Mouse (Mus musculus): ENCODE measurements around the gene Lrrc4. TPM values are rescaled to one million over a fixed set of nuclear protein-coding genes. Genes with fewer than 3 reads are reported as not detected.

Lrrc4 gene
- total RNA-seq, 2 experiments from 2014 or later = 6.4 to 7.0 TPM

DNA sequence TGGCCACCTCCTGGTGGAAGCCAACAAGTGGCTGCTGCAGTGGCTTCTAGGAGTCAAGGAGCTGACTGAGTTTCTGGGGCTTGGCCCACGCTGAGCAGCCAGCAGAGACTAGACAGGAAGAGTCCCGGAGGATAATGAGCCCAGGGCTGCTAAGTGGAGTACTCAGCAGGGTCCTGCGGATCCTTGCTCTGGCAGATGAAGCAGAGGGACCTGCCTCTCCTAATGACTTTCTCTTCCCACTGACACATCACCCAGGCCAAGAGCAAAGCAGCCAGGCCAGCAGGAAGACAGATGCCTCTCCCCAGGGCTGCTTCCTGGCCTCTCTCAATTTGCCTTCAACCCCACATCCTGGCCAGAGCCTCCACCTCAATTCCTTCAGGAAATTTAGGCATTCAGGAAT is 23.9 kb upstream of the Lrrc4 start:
- no peak for DNase-seq (ENCODE audit: low spot score in 2 of 2)

DNA sequence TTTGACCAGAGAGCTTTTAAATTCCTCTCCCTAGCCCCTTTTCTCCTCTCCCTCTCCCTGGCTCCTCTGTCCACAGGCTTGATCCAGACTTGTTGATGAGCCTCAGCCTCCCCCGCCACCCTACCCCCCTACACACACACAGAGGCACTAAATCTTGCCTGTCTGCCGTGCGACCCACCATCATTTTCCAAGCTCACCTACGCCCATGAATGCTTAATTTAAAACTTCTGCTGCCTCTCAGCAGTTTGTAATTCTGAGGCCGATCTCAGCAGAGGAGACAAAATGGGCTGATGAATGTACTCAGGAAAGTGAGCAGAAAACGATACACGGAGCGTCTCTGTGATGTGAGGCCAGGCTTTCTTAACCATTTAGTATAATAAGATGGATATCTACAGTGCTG is 23.1 kb upstream of the Lrrc4 start:
- no peak for DNase-seq (ENCODE audit: low spot score in 2 of 2)

DNA sequence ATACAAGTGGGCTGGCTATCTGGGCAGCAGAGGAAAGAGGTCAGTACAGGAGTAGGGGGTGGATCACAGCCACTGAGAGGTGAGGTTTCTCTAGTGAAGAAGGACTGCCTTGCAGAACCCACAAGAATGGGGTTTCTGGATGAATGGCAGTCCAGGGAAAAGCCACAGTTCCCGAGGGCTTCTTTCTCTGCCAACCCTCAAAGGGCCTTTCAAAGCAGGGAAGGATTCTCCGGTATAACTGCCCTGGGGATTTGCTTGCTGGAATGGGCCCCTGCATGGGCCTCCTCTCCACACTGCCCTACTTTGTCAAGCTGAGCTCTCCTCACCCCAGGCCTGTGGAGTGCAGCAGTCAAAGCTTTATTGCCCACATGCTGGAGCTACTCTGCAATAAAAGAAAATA is 22.1 kb upstream of the Lrrc4 start:
- no peak for DNase-seq (ENCODE audit: low spot score in 2 of 2)

DNA sequence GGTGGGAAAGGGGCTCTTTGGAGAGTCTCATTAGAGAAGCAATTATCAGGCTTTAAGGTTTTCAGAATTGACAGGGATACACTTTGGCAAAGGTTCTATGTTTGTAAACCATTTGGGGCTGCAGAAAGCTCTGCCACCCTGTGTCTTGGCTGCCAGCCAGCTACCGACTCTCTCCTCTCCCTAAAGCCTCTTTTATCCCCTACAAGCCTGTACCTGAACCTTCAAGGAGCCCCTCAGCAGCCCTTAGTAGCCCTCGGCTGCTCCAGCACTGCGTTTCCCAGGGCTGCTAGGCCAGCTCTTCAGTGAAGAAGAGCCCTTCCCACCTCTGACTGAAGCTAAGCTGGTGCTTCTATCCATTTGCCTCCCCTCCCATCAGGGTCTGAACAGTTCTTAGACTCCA is 21.6 kb upstream of the Lrrc4 start:
- no peak for DNase-seq (ENCODE audit: low spot score in 2 of 2)

DNA sequence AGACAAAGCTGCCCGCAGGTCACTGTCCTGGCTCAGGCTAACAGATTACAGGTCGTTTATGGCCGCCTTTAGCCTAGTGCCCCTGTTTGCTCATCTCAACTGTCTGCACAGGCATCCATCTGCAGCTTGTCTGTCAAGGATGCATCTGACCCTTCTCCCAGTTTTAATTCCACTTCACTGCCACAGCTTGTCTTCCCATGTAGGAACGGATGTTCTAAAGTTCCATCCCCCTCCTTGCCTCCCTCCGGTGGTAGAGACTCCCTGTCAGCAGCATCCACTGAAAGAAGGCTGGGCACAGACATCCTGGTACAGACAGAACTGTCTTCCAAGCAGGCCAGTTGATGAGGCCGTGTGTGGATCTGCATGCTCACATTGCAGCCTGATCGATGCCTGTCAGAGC is 20.8 kb upstream of the Lrrc4 start:
- DNase-seq (ENCODE audit: low spot score in 2 of 2) = no peak

DNA sequence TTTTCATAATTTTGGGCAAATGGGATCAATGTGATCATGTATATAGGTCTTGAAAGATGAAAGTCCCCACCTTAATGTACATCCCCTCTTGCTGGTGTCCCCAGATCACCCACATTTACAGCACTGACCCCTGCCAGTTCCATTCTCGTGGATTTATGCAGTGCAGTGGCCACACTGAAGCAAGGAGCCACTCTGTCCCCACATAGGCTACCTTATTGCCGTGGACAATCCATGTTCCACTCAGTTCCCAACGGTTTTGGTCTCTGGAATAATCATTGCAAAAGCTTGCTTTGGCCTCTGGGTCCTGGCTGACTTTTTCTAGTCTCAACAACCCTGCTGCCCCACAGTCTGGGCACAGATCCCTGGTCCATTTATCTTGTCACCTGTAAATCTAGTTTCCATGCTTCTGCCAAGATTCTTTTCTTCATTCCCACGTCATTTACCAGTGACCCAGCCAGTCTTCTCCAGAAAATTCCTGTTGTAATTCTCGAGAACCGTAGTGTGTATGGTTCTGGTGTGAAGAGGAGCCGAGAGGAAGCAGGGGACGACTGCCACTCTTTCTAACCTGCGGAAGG is 18.9 kb upstream of the Lrrc4 start:
- DNase-seq (ENCODE audit: low spot score in 2 of 2) = no peak

DNA sequence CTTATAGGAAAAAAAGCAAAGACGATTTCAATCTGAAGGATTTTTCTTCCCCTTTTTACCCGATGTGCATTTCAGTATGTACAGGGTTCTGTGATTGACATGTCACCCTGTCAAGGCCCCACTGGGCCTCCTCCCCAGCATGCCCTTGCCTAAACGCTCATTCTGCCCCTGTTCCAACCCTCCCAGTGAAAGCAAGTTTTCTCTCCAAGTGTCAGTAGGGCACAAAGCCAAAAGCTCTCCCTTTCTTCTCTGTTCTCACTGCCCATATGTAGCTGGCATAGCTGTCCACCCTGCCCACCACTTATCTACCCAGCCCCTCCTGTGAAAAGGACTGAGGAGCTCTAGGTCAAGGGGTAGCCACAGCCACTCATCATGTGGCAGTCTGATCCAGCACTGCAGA is 17.8 kb upstream of the Lrrc4 start:
- DNase-seq (ENCODE audit: low spot score in 2 of 2) = no peak

DNA sequence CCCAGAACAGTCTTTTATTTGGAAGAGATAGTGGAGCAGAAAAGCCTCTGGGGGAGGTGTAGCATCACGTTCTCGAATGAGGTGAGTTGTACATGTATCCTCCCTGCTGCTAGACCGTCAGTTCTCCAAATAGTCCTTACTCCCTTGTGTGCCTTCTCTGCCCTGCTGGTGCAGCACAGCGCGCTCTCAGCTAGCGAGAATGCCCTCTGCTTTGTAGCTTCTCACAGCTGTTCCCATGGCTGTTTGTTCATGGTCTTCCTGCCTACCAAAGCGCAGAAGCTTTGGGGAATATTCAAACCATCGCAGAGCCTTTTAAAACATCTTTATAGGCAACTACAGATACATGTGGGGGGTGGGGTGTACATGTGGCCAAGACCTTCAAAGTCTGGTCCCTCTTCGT is 17.3 kb upstream of the Lrrc4 start:
- no peak for DNase-seq (ENCODE audit: low spot score in 2 of 2)

DNA sequence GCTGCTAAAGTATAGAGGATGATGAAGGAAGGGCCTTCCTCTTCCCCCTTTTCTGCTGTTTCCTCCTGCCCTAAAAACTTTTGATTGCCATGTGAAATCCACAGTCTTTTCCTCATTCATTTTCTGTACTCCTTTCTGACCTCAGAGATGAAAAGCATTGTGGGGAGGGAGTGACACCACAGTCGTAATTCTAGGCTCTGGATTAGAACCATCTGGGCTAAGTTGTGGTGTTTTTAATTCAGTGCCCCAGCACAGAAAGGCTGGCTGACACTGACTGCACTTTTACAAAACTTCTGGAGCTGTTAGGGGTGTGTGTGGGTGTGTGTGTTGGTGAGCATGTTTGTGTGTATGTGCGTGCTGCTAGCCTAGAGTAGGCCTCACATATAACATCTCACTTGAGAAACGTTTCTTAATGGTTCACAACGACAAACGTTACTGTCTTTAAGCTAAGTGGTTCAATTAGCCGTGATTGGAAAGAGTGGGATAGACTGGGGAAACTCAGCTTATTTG is 16.8 kb upstream of the Lrrc4 start:
- no peak for DNase-seq (ENCODE audit: low spot score in 2 of 2)

DNA sequence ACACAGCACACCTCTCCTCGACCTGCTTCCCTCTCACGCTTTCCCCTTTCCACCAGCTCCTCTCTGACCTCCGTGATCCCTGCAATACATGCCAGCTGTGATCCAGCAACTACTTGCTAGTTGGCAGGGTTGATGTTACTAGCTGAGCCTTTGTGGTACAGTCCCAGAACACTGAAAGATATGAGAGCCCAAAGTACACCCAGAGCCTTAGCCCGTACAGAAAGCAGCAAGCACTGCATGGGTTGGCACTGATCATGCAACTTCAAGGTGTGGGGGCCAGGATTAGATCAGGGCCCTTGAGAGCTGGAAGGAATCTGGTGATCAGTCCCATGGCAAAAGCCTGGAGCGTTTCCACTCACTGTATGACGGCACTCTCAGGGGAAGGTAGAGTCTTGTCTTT is 16.1 kb upstream of the Lrrc4 start:
- DNase-seq (ENCODE audit: low spot score in 2 of 2) = no peak

DNA sequence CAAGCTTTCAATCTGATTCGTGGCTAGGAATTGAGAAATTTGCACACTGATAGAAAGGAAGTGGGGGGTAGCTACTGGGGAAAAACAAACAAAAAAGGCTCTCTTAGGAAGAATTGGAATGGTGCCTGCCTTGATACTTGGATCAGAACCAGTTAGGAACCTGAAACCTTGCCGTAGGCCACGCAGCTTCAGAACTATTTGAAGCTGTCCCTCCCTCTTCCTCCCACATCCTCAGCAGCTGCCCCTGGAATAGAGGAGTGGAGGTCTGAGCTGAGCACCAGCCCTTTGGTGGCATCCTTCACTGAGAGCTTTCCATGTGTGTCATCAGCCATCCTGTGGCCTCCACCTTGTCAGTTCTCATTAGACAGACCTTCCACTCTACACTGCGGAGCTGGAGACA is 14.1 kb upstream of the Lrrc4 start:
- no peak for DNase-seq (ENCODE audit: low spot score in 2 of 2)

DNA sequence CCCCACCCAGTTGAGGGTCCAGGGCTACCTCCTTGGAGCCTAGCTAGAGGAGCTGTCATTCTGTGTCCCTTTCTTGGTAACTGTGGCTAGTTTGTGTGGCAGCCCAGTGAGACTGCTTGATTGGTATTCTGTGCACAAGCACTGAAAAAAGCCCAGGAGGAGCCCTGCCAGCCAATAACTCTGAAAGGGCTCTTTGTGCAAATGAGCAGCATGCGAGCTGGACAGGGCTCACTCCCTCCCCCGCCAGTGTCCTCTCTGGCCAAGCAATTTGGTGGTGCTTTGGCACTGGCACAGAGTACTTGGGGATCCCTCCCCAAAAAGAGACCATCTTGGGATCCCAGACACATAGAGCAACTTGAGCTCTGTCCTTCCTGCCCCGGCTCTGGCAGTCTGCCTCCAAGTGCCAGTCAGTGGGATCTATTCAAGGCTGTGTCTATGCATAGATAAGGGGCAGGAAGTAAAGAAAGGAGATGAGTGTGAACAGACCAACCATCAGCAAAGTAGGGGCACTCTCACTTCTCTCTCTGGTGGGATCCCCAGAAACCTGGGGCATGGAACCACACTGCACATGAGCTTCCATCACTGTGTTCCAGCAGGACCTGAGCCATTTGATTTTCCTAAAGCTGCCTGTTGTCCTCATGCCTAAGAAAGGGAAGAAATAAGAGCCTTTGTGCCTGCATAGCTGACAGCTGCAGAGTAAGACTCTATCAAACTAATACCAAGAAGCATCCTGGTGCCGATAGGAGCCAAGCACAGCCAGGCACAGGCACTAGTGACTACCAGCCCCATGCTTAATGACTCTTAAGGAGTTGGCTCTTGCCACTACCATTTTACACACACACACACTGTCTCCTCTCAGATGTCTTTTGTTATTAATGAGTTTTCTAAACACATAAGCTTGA is 11.1 kb upstream of the Lrrc4 start:
- no peak for DNase-seq (ENCODE audit: low spot score in 2 of 2)

DNA sequence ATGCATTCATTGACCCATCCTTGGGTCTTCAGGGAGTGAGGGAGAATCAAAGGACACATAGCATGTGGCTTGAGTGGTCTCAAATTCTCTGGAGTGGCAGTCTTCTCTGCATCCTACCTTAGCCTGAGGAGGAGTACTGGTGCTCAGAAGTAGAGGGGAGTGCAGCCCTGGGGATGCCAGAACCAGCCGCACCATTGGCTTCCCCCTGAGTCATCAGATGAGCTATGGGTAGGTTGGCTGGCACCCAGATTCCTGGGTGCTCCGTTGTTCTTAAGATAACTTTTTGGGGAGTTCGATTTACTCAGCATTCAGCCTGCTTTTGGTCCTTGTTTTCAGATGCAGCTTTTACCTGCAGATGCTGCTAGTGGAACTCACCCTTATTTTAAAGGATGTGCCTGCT is 10.0 kb upstream of the Lrrc4 start:
- no peak for DNase-seq (ENCODE audit: low spot score in 2 of 2)

DNA sequence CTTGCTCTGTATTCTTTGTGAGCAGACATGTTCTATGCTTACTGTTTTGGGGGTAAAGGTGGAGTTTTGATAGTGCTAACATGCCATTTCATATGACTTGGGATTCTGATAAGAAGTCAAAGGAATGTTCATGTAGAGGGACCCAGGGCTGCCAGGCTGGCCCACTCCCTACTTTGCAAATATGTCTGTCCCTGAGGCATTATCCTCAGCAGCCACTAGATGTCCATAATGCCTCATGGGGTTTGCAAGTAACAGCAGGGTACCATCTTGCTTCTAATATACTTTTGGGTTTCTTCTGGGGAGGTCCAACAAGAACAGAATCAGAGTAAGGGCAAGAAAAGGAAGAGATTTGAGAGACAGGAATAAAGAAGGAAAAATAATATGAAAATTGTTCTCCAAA is 5.1 kb upstream of the Lrrc4 start:
- no peak for DNase-seq (ENCODE audit: low spot score in 2 of 2)

DNA sequence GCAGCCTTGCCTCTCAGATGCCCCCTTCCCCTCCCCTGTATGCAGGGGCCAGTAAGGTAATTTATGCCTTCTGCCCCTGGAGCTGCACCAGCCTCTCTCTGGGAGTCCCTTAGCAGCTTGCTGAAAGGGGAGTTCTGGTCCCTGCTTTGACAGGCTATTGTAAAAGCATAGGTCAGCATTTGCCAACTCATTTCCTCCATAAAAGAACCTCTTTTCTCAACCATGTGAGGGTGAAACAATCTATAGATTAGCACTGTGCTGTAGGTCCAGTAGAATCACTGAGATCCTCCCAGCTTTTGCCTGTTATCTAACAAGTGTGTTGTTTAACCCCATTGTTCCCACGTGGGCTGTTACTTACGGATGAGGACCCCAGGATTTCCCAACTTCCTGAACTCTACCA is 2.5 kb upstream of the Lrrc4 start:
- DNase-seq (ENCODE audit: low spot score in 2 of 2) = no peak

DNA sequence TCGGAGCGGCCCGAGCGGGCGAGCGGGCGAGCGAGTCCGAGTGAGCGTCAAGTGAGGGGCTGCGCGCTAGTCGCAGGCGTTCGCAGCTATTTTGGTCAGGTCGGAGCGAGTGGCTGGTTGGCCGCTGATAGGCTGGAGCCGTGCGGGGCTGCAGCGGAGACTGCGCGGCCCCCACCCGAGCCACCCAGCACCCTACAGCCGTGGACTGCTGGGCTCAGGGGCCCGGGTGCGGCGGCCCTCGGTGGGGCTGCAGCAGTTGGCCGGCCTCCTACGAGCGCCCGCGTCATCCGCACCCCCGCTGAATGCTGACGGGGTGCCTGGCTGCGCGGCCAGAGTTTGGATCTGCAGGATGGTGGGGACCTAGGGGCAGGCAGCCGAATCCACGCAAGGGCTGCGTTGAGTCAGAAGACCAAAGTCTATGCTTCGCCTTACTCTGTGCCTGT is 1.9 kb upstream of the Lrrc4 start:
- no peak for DNase-seq (ENCODE audit: low spot score in 2 of 2)

DNA sequence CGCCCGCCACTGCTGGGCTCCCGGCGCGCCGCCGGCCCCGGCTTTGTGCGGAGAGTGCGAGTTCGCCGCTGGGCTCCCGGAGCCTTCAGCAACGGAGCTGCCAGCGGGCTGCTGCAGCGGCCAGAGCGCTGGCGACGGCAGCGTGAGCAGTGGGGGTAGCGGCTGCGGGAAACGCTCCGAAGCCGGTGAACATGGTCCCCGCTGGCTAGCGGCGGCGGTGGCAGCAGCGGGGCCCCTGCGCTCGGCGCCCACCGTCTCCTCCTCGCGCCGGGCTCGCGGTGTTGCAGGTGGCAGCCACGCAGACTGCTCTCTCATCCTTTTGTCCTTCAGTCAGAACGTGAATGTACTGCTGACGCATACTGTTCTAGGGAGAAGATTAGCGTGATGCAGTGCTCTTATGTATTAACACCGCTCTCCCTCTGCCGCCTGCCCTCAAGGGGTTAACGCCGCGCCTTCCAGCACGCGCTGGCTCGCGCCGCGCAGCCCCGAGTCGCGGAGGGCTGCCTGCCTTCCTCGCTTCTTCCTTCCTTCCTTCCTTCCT is 1.3 kb upstream of the Lrrc4 start:
- no peak for DNase-seq (ENCODE audit: low spot score in 2 of 2)

DNA sequence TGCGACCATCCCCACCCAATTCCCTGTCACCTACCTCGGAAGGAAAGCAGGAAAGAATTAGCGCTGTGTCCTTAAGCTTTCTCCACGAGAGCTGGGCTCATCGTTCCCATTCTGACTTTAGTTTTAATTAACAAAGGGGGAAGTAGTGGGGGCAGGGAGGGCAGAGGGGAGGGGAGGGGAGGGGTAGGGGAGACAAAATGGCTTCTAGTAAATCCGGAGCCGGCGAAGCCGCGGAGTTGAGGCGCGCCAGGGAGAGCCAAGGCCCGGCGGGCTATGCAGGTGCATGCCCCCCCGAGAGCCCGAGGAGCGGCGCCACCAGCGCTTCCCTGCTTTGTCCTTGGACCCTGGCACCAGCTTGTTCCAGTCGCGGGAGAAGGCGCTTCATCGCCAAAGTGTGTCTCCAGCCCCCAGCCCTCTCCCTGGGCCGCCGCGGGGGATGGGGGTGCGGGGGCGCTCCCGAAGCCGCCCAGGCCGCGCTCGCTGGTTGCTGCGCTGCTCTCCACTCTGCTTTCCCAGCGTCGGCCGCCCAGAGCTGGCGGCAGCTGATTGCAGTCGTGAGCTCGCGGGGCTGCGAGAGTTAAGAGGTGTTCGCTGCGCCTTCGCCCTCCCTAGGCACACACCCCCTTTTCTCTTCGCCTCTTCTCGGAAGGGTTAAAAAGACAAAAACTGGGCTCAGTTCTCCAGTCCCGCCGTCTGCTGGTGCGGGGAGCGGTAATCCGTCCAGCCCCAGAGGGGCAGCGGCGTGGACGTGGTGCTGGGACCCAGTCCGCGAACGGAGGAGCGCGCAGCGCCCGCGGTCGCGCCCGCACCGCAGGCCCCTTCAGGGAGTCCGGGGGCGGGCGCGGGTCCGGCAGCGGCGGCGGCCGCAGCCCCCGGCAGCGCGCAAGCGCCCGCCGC is 555 bp upstream of the Lrrc4 start:
- DNase-seq (ENCODE audit: low spot score in 2 of 2) = no peak

DNA sequence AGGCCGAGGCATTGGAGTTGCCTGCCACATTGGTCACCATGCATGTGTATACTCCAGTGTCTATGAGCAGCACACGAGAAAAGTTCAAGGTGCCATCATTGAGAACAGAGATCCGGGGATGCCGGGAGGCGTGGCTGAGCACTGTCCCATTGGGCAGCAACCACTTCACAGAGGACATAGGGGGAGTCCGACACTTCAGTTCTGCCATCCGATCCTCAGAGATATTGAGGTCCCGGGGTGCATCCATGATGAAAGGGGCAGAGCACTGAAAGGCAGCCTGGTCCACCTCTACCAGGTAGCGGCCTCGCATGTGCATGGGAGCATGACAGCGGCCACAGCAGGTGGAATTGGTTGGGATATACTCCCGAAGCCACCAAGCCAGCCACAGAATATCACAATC is 1.2 kb downstream of the Lrrc4 start:
- DNase-seq (ENCODE audit: low spot score in 2 of 2) = no peak

DNA sequence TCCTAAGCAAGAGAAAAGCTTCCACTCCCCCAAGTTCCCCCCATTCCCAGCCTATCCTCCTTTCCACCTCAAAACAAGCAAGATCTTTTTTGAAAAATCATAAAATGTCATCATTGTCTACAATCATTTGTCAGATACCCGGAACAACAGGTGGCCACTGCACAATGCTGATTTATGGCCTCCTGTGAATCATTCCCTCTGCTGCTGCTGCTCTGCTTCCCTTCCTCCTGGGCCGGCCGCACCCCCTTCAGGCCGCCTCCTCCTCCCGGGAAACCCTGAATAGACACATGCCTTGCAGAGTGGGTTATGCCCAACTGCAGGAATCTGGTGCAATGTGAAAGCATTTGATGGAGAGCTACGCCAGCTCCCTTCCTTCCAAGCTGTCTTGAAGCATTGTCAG is 3.0 kb downstream of the Lrrc4 start:
- no peak for DNase-seq (ENCODE audit: low spot score in 2 of 2)

DNA sequence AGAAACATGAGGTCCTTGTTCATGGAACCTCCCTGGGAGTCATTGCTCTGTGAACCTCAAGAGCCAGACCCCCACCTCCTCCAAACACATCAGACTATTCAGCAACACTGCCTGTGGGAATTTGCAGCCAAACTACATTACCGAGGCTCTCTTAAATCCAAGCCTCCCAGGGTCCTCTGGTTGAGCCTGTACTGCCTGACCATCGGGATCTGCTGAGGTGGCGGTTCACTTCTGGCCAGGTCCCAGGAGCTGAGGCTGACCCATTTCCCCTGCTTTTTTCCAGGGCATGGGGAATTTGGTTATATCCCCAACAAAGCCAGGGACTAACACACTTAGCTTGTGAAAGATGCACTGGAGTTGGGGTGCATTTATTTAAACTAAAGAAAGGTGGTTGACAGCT is 4.0 kb downstream of the Lrrc4 start:
- no peak for DNase-seq (ENCODE audit: low spot score in 2 of 2)

Measured in adrenal gland, postnatal 4 days (tissue).